Mouse (Mus musculus): ENCODE data around the gene Idi2. TPM values are rescaled to one million over a fixed set of nuclear protein-coding genes. Genes with fewer than 3 reads are reported as not detected.
"Not testable (repeated sequence)": the region's sequence is repeated elsewhere in the genome, so short reads cannot be mapped to it uniquely, and the experiment has no call there.

The Idi2 gene
- total RNA-seq (2021) (not detected), polyA plus RNA-seq (2012; rRNA removed) (not detected in 2 replicates)
- long read RNA-seq = 0 reads

DNA sequence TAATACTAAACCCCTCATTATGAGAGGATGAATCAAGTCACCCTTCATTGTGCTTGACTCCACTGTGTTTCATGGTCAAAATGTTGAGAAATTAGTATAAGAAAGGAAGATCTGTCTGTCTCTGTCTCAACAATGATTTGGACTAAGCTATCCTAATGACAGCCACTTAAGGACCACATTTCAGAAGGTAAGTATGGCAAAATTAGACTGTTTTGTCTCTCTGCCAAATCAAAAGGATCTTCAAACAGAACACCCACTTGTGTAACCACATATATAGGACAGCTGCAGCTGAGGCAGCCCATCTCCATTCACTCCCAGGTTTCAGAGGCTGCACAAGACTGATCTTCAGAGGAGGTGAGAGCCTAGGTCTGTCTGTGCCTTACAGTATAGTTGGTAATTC is at the start of gene Idi2:
Gene Idi2 (plus strand): TSS at position 301 of the 400 bp plus-strand sequence.
- H3K27me3 ChIP-seq (ENCODE audit: control insufficient read depth, insufficient read depth, low read length); intact Hi-C loops (cut with DNase I); H3K4me1 ChIP-seq (ENCODE audit: control insufficient read depth, insufficient read depth, low read length); H3K9ac ChIP-seq (ENCODE audit: low read depth, low read length); H3K36me3 ChIP-seq (ENCODE audit: control insufficient read depth, insufficient read depth, low read length); H3K79me2 ChIP-seq (replicated peaks; ENCODE audit: control insufficient read depth, insufficient read depth, low read length); H3K27ac ChIP-seq; DNase-seq; H3K4me3 ChIP-seq: not testable (repeated sequence)

DNA sequence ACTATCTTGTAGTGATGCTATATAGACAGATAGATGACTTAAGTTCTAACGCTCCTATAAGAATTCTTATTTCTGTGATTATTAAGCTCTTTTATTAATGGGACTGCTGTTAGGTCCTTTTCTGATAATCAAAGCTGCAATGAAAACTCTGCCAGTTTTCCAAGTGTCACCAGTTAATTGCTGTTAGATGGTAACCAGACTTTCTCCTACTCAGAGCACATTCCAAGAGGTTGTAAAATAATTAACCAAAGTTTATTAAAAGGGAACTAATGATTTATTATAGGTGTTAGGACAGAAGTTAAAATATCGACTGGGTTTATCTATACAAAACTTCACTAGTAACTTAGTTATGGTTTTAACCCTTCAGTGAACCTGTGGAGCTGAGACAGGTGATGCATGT is 46.7 kb upstream of the Idi2 start:
- WGBS = 85% methylated on average over 2 of the region's 2 CpGs
- H3K79me2 ChIP-seq (replicated peaks; ENCODE audit: control insufficient read depth, insufficient read depth, low read length); H3K9ac ChIP-seq (ENCODE audit: low read depth, low read length); H3K27me3 ChIP-seq (ENCODE audit: control insufficient read depth, insufficient read depth, low read length); H3K27ac ChIP-seq; intact Hi-C loops (cut with DNase I); H3K36me3 ChIP-seq (ENCODE audit: control insufficient read depth, insufficient read depth, low read length); DNase-seq; H3K4me1 ChIP-seq (ENCODE audit: control insufficient read depth, insufficient read depth, low read length); H3K4me3 ChIP-seq: not testable (repeated sequence)

DNA sequence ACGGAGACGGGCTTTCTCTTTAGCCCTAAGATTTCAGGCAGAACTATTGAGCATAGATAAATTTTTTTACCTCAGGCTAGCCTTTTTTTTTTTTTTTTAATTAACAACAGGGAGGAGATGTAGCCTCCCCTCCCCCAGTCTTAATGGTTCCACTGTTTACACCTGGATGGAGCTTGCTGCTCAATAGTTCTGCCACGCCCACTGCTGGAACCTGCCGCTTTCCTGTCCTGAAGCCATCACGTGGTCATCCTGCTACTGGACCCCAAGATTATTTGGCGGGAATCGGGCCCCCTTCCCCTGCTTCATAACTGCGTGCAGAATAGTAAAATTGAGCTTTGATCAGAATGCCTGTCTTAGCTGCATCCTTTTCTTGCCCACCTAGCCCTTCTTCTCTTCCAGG is 38.8 kb upstream of the Idi2 start:
- H3K9ac ChIP-seq (ENCODE audit: low read depth, low read length); H3K4me1 ChIP-seq (ENCODE audit: control insufficient read depth, insufficient read depth, low read length); DNase-seq; H3K27me3 ChIP-seq (ENCODE audit: control insufficient read depth, insufficient read depth, low read length); H3K4me3 ChIP-seq; H3K27ac ChIP-seq; intact Hi-C loops (cut with DNase I); H3K79me2 ChIP-seq (replicated peaks; ENCODE audit: control insufficient read depth, insufficient read depth, low read length); H3K36me3 ChIP-seq (ENCODE audit: control insufficient read depth, insufficient read depth, low read length): not testable (repeated sequence)
- 89% methylated on average over 8 of the region's 8 CpGs for WGBS

DNA sequence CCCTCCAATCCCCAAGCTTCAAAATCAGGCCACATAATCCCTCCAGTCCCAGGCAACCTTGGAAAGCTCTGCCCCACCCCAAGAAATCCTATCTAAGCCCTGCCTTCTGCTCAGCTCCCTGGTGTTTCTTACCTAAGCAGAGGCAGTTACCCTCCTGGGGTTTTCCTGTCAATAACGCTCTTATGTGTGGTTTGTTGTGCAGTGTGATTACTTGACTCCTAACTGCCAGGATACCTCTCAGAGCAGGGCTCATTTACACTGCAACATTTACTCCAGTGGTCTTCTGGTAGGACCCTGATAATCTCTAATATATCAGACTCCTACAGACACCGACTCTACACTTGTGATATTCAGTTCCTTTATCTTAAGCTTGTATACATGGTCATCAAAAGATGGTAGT is 19.2 kb upstream of the Idi2 start:
- DNase-seq = no peak

DNA sequence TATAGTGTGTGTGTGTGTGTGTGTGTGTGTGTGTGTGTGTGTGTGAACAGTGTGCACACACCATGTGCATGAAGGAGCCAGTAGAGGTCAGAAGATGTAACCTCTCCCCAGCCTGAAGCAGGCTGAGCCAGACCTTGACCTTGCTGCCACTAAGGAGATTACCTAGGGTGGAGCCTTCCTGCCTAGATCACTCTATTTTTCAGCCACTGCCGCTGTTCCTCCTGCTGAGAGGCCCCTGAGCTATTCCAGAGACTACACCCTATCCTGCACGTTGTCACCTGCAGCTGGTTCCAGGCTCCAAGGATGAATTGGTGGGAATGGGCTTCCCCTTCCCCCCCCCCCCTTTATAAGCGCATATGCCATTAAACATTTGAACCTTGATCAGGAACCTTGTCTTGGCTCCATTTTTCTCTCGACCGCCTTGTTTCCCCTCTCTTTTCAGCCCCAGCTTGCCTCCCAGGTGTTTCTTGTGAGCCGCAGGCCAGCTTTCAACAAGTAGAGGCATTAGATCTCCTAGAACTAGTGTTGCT is 15.0 kb upstream of the Idi2 start:
- H3K4me3 ChIP-seq; H3K79me2 ChIP-seq (replicated peaks; ENCODE audit: control insufficient read depth, insufficient read depth, low read length); H3K27me3 ChIP-seq (ENCODE audit: control insufficient read depth, insufficient read depth, low read length); intact Hi-C loops (cut with DNase I); H3K27ac ChIP-seq; DNase-seq; H3K36me3 ChIP-seq (ENCODE audit: control insufficient read depth, insufficient read depth, low read length); H3K9ac ChIP-seq (ENCODE audit: low read depth, low read length); H3K4me1 ChIP-seq (ENCODE audit: control insufficient read depth, insufficient read depth, low read length): not testable (repeated sequence)
- 70% methylated on average over 6 of the region's 6 CpGs for WGBS

More for the DNA sequence above, 19.2 kb upstream of the Idi2 start:
- H3K4me1 ChIP-seq (ENCODE audit: control insufficient read depth, insufficient read depth, low read length) = no peaks in the 10 kb centered on the region
- TF ChIP-seq POLR2A (IDR thresholded peaks at IDR 0.05; ENCODE audit: insufficient read depth, low read depth, low read length) = no peak
- no peak for TF ChIP-seq CTCF (IDR thresholded peaks at IDR 0.05)
- TF ChIP-seq EP300 (IDR thresholded peaks at IDR 0.05; ENCODE audit: insufficient read depth, low read depth, low read length) = no peak
- WGBS = 36% methylated on average over 2 of the region's 2 CpGs
- H3K9ac ChIP-seq (ENCODE audit: low read depth, low read length) = no peak overlapping the region
- intact Hi-C loops (cut with DNase I) = no loop called here
- H3K79me2 ChIP-seq (replicated peaks; ENCODE audit: control insufficient read depth, insufficient read depth, low read length) = no peaks in the 10 kb centered on the region
- H3K27ac ChIP-seq = no peak overlapping the region
- no peaks in the 10 kb centered on the region for H3K36me3 ChIP-seq (ENCODE audit: control insufficient read depth, insufficient read depth, low read length)
- H3K27me3 ChIP-seq (ENCODE audit: control insufficient read depth, insufficient read depth, low read length) = no peaks in the 10 kb centered on the region
- H3K4me3 ChIP-seq = no peak overlapping the region

DNA sequence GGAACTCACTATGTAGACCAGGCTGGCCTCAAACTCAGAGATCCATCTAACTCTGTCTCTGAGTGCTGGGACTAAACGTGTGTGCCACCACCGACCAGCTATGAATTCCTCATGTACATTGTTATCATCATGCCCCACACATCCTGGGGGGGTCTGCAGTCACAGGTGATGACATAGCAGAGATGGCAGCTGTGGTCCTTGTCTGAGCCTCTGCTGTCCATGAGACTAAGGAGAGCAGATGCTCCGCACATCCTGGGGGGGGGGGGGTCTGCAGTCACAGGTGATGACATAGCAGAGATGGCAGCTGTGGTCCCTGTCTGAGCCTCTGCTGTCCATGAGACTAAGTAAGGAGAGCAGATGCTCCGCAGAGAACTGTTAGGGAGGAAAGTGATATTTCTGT is 11.6 kb upstream of the Idi2 start:
- H3K27ac ChIP-seq; H3K36me3 ChIP-seq (ENCODE audit: control insufficient read depth, insufficient read depth, low read length); DNase-seq; H3K4me3 ChIP-seq; H3K9ac ChIP-seq (ENCODE audit: low read depth, low read length); H3K79me2 ChIP-seq (replicated peaks; ENCODE audit: control insufficient read depth, insufficient read depth, low read length); H3K27me3 ChIP-seq (ENCODE audit: control insufficient read depth, insufficient read depth, low read length); H3K4me1 ChIP-seq (ENCODE audit: control insufficient read depth, insufficient read depth, low read length); intact Hi-C loops (cut with DNase I): not testable (repeated sequence)
- WGBS = 75% methylated on average over 4 of the region's 4 CpGs

DNA sequence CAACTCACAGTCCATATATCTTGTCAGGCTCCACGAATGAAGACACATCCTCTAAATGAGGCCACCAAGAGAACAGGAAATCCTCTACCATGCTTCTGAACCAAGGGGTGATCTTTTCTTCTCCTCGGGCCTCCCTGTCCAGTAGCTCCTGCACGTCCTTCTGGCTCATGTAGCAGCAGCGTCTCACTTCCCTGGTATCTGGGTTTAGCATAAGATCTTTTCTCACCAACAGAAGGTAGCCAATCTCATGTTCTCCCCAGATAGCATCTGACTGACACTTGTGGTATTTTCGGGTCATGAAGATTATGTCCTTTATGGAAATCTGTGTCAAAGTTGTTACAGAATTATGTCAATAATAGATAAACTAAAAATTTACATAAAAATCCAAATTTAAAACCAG is 11.0 kb upstream of the Idi2 start:
- H3K27me3 ChIP-seq (ENCODE audit: control insufficient read depth, insufficient read depth, low read length); H3K36me3 ChIP-seq (ENCODE audit: control insufficient read depth, insufficient read depth, low read length); DNase-seq; H3K27ac ChIP-seq; H3K79me2 ChIP-seq (replicated peaks; ENCODE audit: control insufficient read depth, insufficient read depth, low read length); H3K4me1 ChIP-seq (ENCODE audit: control insufficient read depth, insufficient read depth, low read length); intact Hi-C loops (cut with DNase I); H3K4me3 ChIP-seq; H3K9ac ChIP-seq (ENCODE audit: low read depth, low read length): not testable (repeated sequence)
- 38% methylated on average over 1 of the region's 5 CpGs for WGBS

DNA sequence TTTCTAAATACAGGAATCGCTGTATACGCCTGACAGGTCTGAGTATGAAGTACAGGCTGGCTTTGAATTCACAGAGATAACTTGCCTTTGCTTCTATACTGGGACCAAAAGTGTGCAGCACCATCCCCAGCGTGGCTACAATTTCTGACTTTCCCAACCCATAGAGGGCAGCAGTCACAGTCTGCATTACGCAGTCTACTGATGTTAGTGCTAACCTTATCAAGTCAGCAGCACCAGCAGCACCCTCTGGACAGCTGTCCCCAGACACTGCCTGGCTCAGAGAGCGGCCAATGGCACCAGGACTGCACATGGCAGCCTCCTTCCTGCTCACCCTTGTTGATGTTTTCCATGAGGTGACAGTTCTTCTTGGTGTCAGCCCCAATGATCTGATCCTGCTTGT is 8.8 kb upstream of the Idi2 start:
- H3K4me3 ChIP-seq; intact Hi-C loops (cut with DNase I); DNase-seq; H3K4me1 ChIP-seq (ENCODE audit: control insufficient read depth, insufficient read depth, low read length); H3K79me2 ChIP-seq (replicated peaks; ENCODE audit: control insufficient read depth, insufficient read depth, low read length); H3K9ac ChIP-seq (ENCODE audit: low read depth, low read length); H3K27me3 ChIP-seq (ENCODE audit: control insufficient read depth, insufficient read depth, low read length); H3K36me3 ChIP-seq (ENCODE audit: control insufficient read depth, insufficient read depth, low read length); H3K27ac ChIP-seq: not testable (repeated sequence)
- WGBS = no CpG with 5 or more reads among the region's 5 CpGs

DNA sequence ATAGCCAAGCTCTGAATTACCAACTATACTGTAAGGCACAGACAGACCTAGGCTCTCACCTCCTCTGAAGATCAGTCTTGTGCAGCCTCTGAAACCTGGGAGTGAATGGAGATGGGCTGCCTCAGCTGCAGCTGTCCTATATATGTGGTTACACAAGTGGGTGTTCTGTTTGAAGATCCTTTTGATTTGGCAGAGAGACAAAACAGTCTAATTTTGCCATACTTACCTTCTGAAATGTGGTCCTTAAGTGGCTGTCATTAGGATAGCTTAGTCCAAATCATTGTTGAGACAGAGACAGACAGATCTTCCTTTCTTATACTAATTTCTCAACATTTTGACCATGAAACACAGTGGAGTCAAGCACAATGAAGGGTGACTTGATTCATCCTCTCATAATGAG is 4.5 kb upstream of the Idi2 start, which contains the start of gene Gm9745:
Gene Gm9745 (minus strand): TSS at position 101 of the 400 bp plus-strand sequence.
- H3K27me3 ChIP-seq (ENCODE audit: control insufficient read depth, insufficient read depth, low read length); H3K9ac ChIP-seq (ENCODE audit: low read depth, low read length); intact Hi-C loops (cut with DNase I); DNase-seq; H3K4me3 ChIP-seq; H3K36me3 ChIP-seq (ENCODE audit: control insufficient read depth, insufficient read depth, low read length); H3K27ac ChIP-seq; H3K4me1 ChIP-seq (ENCODE audit: control insufficient read depth, insufficient read depth, low read length); H3K79me2 ChIP-seq (replicated peaks; ENCODE audit: control insufficient read depth, insufficient read depth, low read length): not testable (repeated sequence)

DNA sequence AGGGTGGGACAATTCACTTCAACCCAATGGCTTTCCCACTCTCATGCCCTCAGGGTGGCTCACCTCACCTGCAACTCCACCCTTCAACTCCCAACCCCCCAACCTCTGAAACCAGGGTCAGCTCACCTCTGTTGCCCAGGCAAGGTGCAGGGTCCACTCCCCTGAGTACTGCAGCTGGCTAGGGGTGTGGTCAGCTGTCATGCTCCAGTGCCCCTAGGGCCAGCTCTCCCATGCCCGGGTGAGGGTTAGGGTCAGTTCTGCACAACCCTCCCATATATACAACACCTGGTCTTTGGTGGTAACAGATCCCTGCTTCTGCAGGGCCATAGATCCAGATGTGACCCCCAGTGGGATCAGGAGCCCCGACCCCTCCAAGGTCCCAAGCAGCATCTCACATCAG is 2.5 kb downstream of the Idi2 start:
- H3K4me3 ChIP-seq; H3K79me2 ChIP-seq (replicated peaks; ENCODE audit: control insufficient read depth, insufficient read depth, low read length); intact Hi-C loops (cut with DNase I): not testable (repeated sequence)

More for the DNA sequence above, 2.5 kb downstream of the Idi2 start:
- not testable (repeated sequence) for H3K27ac ChIP-seq; H3K4me1 ChIP-seq (ENCODE audit: control insufficient read depth, insufficient read depth, low read length); H3K36me3 ChIP-seq (ENCODE audit: control insufficient read depth, insufficient read depth, low read length); H3K9ac ChIP-seq (ENCODE audit: low read depth, low read length); DNase-seq; H3K27me3 ChIP-seq (ENCODE audit: control insufficient read depth, insufficient read depth, low read length)
- WGBS = 82% methylated on average over 2 of the region's 2 CpGs
